ENCODE assay signal across 8 mouse cellular contexts in the genomic region with DNA sequence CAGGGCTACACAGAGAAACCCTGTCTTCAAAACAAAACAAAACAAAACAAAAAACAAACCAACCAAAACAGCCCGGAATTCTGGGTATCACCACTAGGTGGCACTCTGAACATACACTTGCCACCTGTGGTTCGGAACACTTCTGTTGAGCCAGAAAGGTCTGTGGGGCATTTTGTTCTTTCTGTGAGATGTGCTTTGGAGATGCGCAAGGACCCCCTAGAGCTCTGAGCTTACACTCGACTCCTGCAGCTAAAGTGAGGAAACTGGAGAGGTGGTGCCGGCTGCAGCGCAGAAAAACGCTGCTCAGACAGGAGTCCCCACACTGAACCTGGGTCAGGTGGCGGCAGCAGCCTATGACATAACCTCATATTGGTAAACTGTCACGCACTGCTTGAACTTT. TPM values are rescaled to one million over a fixed set of nuclear protein-coding genes. Genes with fewer than 3 reads are reported as not detected.
DNase-seq lines count a peak whose midpoint lies in the region; ATAC-seq and TF ChIP-seq lines count a peak whose summit lies in the region.

No protein-coding gene starts in this region.

- peaks cover 5% of the 10 kb centered on the region for H3K4me1 ChIP-seq in midbrain, embryonic 10.5 days

- H3K36me3 ChIP-seq in midbrain, embryonic 10.5 days, result no peaks in the 10 kb centered on the region

- WGBS in midbrain, embryonic 10.5 days, result 18% methylated on average over 9 of the region's 9 CpGs

- DNase-seq in cerebellum, adult 11 months, result peak; percentile 37
- DNase-seq in cerebellum, adult 9-10 months, result peak; percentile 73
- peak; percentile 80 for DNase-seq in forelimb bud, embryonic 11.5 days (ENCODE audit: low read depth, low spot score)
- peak; percentile 64 for DNase-seq in hindlimb bud, embryonic 11.5 days (ENCODE audit: extremely low spot score, low read depth, low spot score)
- peak; percentile 57 to 72 for DNase-seq in left cerebral cortex, adult 2 months (ENCODE audit: extremely low spot score in 1 of 2, low spot score in 2 of 2)
- peak; percentile 66 for DNase-seq in midbrain, embryonic 10.5 days (ENCODE audit: low spot score)
- peak; percentile 28 to 47 for DNase-seq in right cerebral cortex, postnatal 36 days (ENCODE audit: low spot score in 2 of 2)

- H3K27me3 ChIP-seq in midbrain, embryonic 10.5 days (ENCODE audit: low read depth, poor library complexity, severe bottlenecking), result no peaks in the 10 kb centered on the region

- no peak overlapping the region for H3K4me3 ChIP-seq in left cerebral cortex, adult 2 months
- no peak overlapping the region for H3K4me3 ChIP-seq in midbrain, embryonic 10.5 days

- intact Hi-C loops in left cerebral cortex, adult 2 months (cut with DNase I), result loop anchor here (2.0 kb wide), 3 partner anchors 273 to 445 kb away; no protein-coding TSS in a partner anchor

- no peak for ATAC-seq in cerebellum, adult (ENCODE audit: insufficient number of reproducible peaks, low FRiP score, low TSS enrichment)

- no peak overlapping the region for H3K27ac ChIP-seq in left cerebral cortex, adult 2 months
- no peak overlapping the region for H3K27ac ChIP-seq in midbrain, embryonic 10.5 days (replicated peaks)

- TF ChIP-seq CTCF in left cerebral cortex, adult 2 months (IDR thresholded peaks at IDR 0.05), result peak; percentile 81

- H3K9me3 ChIP-seq in midbrain, embryonic 10.5 days (replicated peaks), result no peaks in the 10 kb centered on the region

RNA-seq across cellular contexts. Expression of gene Eid3, which starts 43.0 kb away (rescaled TPM):
- total RNA-seq in left cerebral cortex, adult 2 months (2021), result 1 to 10 TPM; 2.0 to 2.4 TPM
- 0.15 and 0.20 TPM in 2 replicates for polyA plus RNA-seq in midbrain, embryonic 10.5 days (2016; fragmentation: Nextera tagmentation; extraction: Ambion mirVana)
